ENCODE assay signal across 20 mouse cellular contexts in the genomic region with DNA sequence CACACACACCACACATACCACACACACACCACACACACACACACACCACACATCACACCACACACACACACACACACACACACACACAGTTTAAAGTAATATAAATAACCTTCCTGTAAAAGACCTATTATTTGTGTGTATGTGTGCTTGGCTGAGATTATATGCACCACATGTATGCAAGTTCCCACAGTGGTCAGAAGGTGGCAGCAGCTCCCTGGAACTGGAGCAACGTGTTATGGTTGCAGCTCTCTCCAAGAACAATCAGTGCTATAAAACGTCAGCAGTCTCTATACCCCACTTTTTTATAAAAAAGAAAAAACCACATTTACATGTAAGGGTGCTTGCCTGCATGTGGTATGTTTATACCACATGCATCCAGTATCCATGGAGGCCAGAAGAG. TPM values are rescaled to one million over a fixed set of nuclear protein-coding genes. Genes with fewer than 3 reads are reported as not detected.
DNase-seq lines count a peak whose midpoint lies in the region; ATAC-seq and TF ChIP-seq lines count a peak whose summit lies in the region.
"Had no signal": no experiment of that assay in that cellular context is flagged by ENCODE, and none has a peak within 500 bp of the region (broad histone marks: within the 10 kb centered on the region; RNA-seq: fewer than 3 reads in every experiment).

No protein-coding gene starts in this region.

- no peak overlapping the region for H3K27ac ChIP-seq in heart, postnatal 0 days (ENCODE audit: low read depth)
- no peak overlapping the region for H3K27ac ChIP-seq in lung, embryonic 14.5 days (ENCODE audit: low read depth)
- H3K27ac ChIP-seq in ES-Bruce4 (ENCODE audit: insufficient read depth, low read length), result no peak overlapping the region
- H3K27ac ChIP-seq: hindbrain, embryonic 15.5 days; limb, embryonic 13.5 days; neural tube, embryonic 15.5 days had no signal

- no peak for DNase-seq in heart, postnatal 0 days (ENCODE audit: low spot score)
- DNase-seq in heart, postnatal 25 days (ENCODE audit: low spot score), result no peak
- DNase-seq in lung, embryonic 14.5 days, result no peak
- DNase-seq in lung, postnatal 14 days, result no peak
- DNase-seq in lung, postnatal 36 days, result peak; percentile 33
- DNase-seq in kidney, postnatal 25 days, result no peak
- DNase-seq in adipocyte (ENCODE audit: low spot score), result no peak
- DNase-seq: adrenal gland, adult 8-10 months; cerebellum, postnatal 14 days; heart, adult 11 months; heart, postnatal 10 days; kidney, postnatal 10 days; right cerebral cortex, adult 18-20 months; thymus, adult 18-20 months had no signal

- no peak for TF ChIP-seq EP300 in heart, postnatal 0 days (IDR thresholded peaks at IDR 0.05; ENCODE audit: low read depth)
- TF ChIP-seq EP300 in ES-Bruce4 (IDR thresholded peaks at IDR 0.05; ENCODE audit: insufficient read depth, low read depth, low read length), result no peak

- no peak overlapping the region for H3K4me2 ChIP-seq in heart, postnatal 0 days (ENCODE audit: low read depth, low read length)
- H3K4me2 ChIP-seq in lung, embryonic 14.5 days, result no peak overlapping the region
- H3K4me2 ChIP-seq: hindbrain, embryonic 15.5 days; limb, embryonic 13.5 days; neural tube, embryonic 15.5 days had no signal

- WGBS in heart, postnatal 0 days, result 66% methylated on average over 2 of the region's 2 CpGs
- 69% methylated on average over 2 of the region's 2 CpGs for WGBS in lung, embryonic 14.5 days

- no peak overlapping the region for H3K9ac ChIP-seq in heart, postnatal 0 days (replicated peaks; ENCODE audit: low read depth, low read length)
- no peak overlapping the region for H3K9ac ChIP-seq in lung, embryonic 14.5 days
- no peak overlapping the region for H3K9ac ChIP-seq in ES-Bruce4 (ENCODE audit: low read depth, poor library complexity, severe bottlenecking)
- H3K9ac ChIP-seq: hindbrain, embryonic 15.5 days; limb, embryonic 13.5 days; neural tube, embryonic 15.5 days had no signal

- 0 out of 2 replicates have a peak, but pooled peaks cover 11% of the 10 kb centered on the region for H3K27me3 ChIP-seq in heart, postnatal 0 days (ENCODE audit: control insufficient read depth, insufficient read depth, low read length)
- H3K27me3 ChIP-seq in lung, embryonic 14.5 days (ENCODE audit: insufficient read depth, low read length), result peaks cover 9% of the 10 kb centered on the region
- H3K27me3 ChIP-seq in ES-Bruce4 (ENCODE audit: control insufficient read depth, insufficient read depth, low read length, poor library complexity, severe bottlenecking), result no peaks in the 10 kb centered on the region

- H3K4me3 ChIP-seq in heart, postnatal 0 days (ENCODE audit: low read depth, low read length), result no peak overlapping the region
- H3K4me3 ChIP-seq in lung, embryonic 14.5 days (ENCODE audit: low read depth, low read length), result no peak overlapping the region
- H3K4me3 ChIP-seq in ES-Bruce4 (ENCODE audit: low read depth, low read length), result no peak overlapping the region
- H3K4me3 ChIP-seq: hindbrain, embryonic 15.5 days; limb, embryonic 13.5 days; neural tube, embryonic 15.5 days had no signal

- ATAC-seq in heart, postnatal 0 days (ENCODE audit: insufficient read depth, low read depth), result no peak
- ATAC-seq in lung, embryonic 14.5 days (ENCODE audit: insufficient read depth), result no peak

- TF ChIP-seq POLR2A in ES-Bruce4 (IDR thresholded peaks at IDR 0.05; ENCODE audit: insufficient read depth, low read length), result no peak

- TF ChIP-seq CTCF in heart, postnatal 0 days (IDR thresholded peaks at IDR 0.05; ENCODE audit: low read depth), result peak; percentile 13; the same call in 1 of the 2 replicates
- peak; percentile 46 for TF ChIP-seq CTCF in lung, embryonic 14.5 days (IDR thresholded peaks at IDR 0.05; ENCODE audit: low read depth)
- peak; percentile 44 for TF ChIP-seq CTCF in ES-Bruce4 (IDR thresholded peaks at IDR 0.05; ENCODE audit: low read depth, low read length)

- 0 out of 2 replicates have a peak, but pooled peaks cover 3% of the 10 kb centered on the region for H3K9me3 ChIP-seq in heart, postnatal 0 days (replicated peaks; ENCODE audit: control insufficient read depth, low read length)
- no peaks in the 10 kb centered on the region for H3K9me3 ChIP-seq in lung, embryonic 14.5 days (ENCODE audit: low read depth, low read length)
- no peaks in the 10 kb centered on the region for H3K9me3 ChIP-seq in ES-Bruce4 (replicated peaks; ENCODE audit: control insufficient read depth, insufficient read depth, low read length, poor library complexity, severe bottlenecking)
- H3K9me3 ChIP-seq: hindbrain, embryonic 15.5 days; limb, embryonic 13.5 days; neural tube, embryonic 15.5 days had no signal

- no peaks in the 10 kb centered on the region for H3K4me1 ChIP-seq in heart, postnatal 0 days (ENCODE audit: control insufficient read depth, insufficient read depth)
- no peaks in the 10 kb centered on the region; the same call in 1 of the 2 replicates for H3K4me1 ChIP-seq in lung, embryonic 14.5 days (ENCODE audit: insufficient read depth)
- H3K4me1 ChIP-seq in ES-Bruce4 (ENCODE audit: control insufficient read depth, insufficient read depth, low read length), result no peaks in the 10 kb centered on the region

- intact Hi-C loops in heart, postnatal 25 days (cut with DNase I), result loop anchor here (5.0 kb wide), 1 partner anchor 36 kb away; no protein-coding TSS in a partner anchor

- H3K36me3 ChIP-seq in heart, postnatal 0 days (replicated peaks; ENCODE audit: control insufficient read depth, insufficient read depth, low read length), result no peaks in the 10 kb centered on the region
- H3K36me3 ChIP-seq in lung, embryonic 14.5 days (ENCODE audit: insufficient read depth), result no peaks in the 10 kb centered on the region
- no peaks in the 10 kb centered on the region for H3K36me3 ChIP-seq in ES-Bruce4 (ENCODE audit: control insufficient read depth, insufficient read depth, low read length, poor library complexity, severe bottlenecking)
- H3K36me3 ChIP-seq: hindbrain, embryonic 15.5 days; limb, embryonic 13.5 days; neural tube, embryonic 15.5 days had no signal

RNA-seq across cellular contexts. Expression of gene Myh14, which starts 4.2 kb away (rescaled TPM):
- 2.9 TPM in 2 replicates for total RNA-seq in heart, postnatal 0 days (2014; rRNA removed; ENCODE audit: low replicate concordance)
- 0.89 and 1.4 TPM in 2 replicates for polyA plus RNA-seq in heart, postnatal 0 days (2015; fragmentation: Nextera tagmentation; extraction: Ambion mirVana)
- total RNA-seq in heart, postnatal 25 days (2021), result 10 to 100 TPM; 72.2 to 80.8 TPM
- 33.6 and 37.3 TPM in 2 replicates for polyA plus RNA-seq in lung, embryonic 14.5 days (2014; fragmentation: Nextera tagmentation; extraction: Ambion mirVana)
- 14.7 and 16.5 TPM in 2 replicates for polyA plus RNA-seq in ES-Bruce4 (2011; ENCODE audit: insufficient read depth, insufficient read length, low read depth, missing spikeins)
- total RNA-seq: megakaryocyte progenitor cell, adult 5-6 weeks had no signal

RNA-seq across cellular contexts. Expression of gene Izumo2, which starts 42.1 kb away (rescaled TPM):
- not detected in 2 replicates for total RNA-seq in heart, postnatal 0 days (2014; rRNA removed; ENCODE audit: low replicate concordance)
- not detected in 2 replicates for polyA plus RNA-seq in heart, postnatal 0 days (2015; fragmentation: Nextera tagmentation; extraction: Ambion mirVana)
- total RNA-seq in heart, postnatal 25 days (2021), result not detected
- not detected in 2 replicates for polyA plus RNA-seq in lung, embryonic 14.5 days (2014; fragmentation: Nextera tagmentation; extraction: Ambion mirVana)
- 1.8 and 2.2 TPM in 2 replicates for polyA plus RNA-seq in ES-Bruce4 (2011; ENCODE audit: insufficient read depth, insufficient read length, low read depth, missing spikeins)
- total RNA-seq: adrenal gland, adult 8-10 months; heart, postnatal 10 days; megakaryocyte progenitor cell, adult 5-6 weeks had no signal
- polyA plus RNA-seq: embryonic facial prominence, embryonic 11.5 days; hindbrain, embryonic 15.5 days; limb, embryonic 13.5 days; neural tube, embryonic 15.5 days had no signal
